Mouse (Mus musculus) liver, embryonic 15.5 days (tissue): ENCODE measurements around the gene Sumf1. TPM values are rescaled to one million over a fixed set of nuclear protein-coding genes. Genes with fewer than 3 reads are reported as not detected.
A peak's percentile ranks its signal among the peaks of the same experiment; 100 is the strongest.

ENCODE experiments used
- ATAC-seq: fragments of 200-750 bp; cut with Nextera tagmentation; 2 replicates; pipeline ENCODE4 v1.8.0; 2017; ENCODE audit warnings: moderate number of reproducible peaks, mild to moderate bottlenecking, moderate library complexity; ENCODE audit not compliant: insufficient read depth
- H3K27ac ChIP-seq: fragments of 300-500 bp; sonication (generic); replicated peaks from 2 replicates; pipeline ENCODE4 v1.5.1; 2015; ENCODE audit warnings: mild to moderate bottlenecking, inconsistent platforms
- H3K27me3 ChIP-seq: fragments of 300-500 bp; sonication (generic); 2 replicates; pipeline ENCODE4 v1.6.1; 2015; ENCODE audit warnings: mild to moderate bottlenecking, inconsistent platforms
- H3K36me3 ChIP-seq: fragments of 300-500 bp; sonication (generic); replicated peaks from 2 replicates; pipeline ENCODE4 v1.6.1; 2015; ENCODE audit warnings: moderate library complexity, mild to moderate bottlenecking, inconsistent platforms
- H3K4me1 ChIP-seq: fragments of 300-500 bp; sonication (generic); replicated peaks from 2 replicates; pipeline ENCODE4 v1.6.1; 2015; ENCODE audit warnings: inconsistent platforms
- H3K4me2 ChIP-seq: fragments of 300-500 bp; sonication (generic); 2 replicates; pipeline ENCODE4 v1.6.1; 2015; ENCODE audit warnings: moderate library complexity, mild to moderate bottlenecking, inconsistent platforms
- H3K4me3 ChIP-seq: fragments of 300-500 bp; sonication (generic); replicated peaks from 2 replicates; pipeline ENCODE4 v1.5.1; 2015; ENCODE audit warnings: mild to moderate bottlenecking, inconsistent platforms
- H3K9ac ChIP-seq: fragments of 300-500 bp; sonication (generic); 2 replicates; pipeline ENCODE4 v1.6.1; 2015; ENCODE audit warnings: moderate library complexity, mild to moderate bottlenecking, inconsistent platforms
- H3K9me3 ChIP-seq: fragments of 300-500 bp; sonication (generic); replicated peaks from 2 replicates; pipeline ENCODE4 v1.6.1; 2016; ENCODE audit warnings: inconsistent platforms
- WGBS: fragments of 180-500 bp; shearing (Covaris S2); methylation state at CpG from one replicate; pipeline ENCODE4 v1.1.7; 2015; ENCODE audit warnings: mixed read lengths; ENCODE audit not compliant: insufficient replicate concordance; 5-methylcytosine and 5-hydroxymethylcytosine counted together
- polyA plus RNA-seq: library from polyadenylated mRNA; unstranded; fragments of >200 nt; fragmentation: Nextera tagmentation; extraction: Ambion mirVana; gene quantifications from 2 replicates; pipeline ENCODE4 v1.2.1, GENCODE M21; 2015

Sumf1 gene
- polyA plus RNA-seq, 1 experiment from 2014 or later, result 8.7 TPM

- no peak overlapping the region for H3K9ac ChIP-seq
- no peak overlapping the region for H3K27ac ChIP-seq
- no peaks in the 10 kb centered on the region for H3K36me3 ChIP-seq
- H3K4me3 ChIP-seq, result no peak overlapping the region
- H3K4me1 ChIP-seq, result peaks cover 11% of the 10 kb centered on the region
- WGBS, result 70% methylated on average over 4 of the region's 4 CpGs
- no peaks in the 10 kb centered on the region for H3K9me3 ChIP-seq
- H3K4me2 ChIP-seq, result no peak overlapping the region
- ATAC-seq, result no peak
- H3K27me3 ChIP-seq, result no peaks in the 10 kb centered on the region
Measured at GRCm38 (mm10) chr6:108206145-108206544, 20.8 kb upstream of the Sumf1 start.

GRCm38 (mm10) chr6:108204322-108204721 lies 18.9 kb upstream of the Sumf1 start:
- Histone ChIP-seq H3K4me2 (no peak overlapping the region), H3K27me3 (no peaks in the 10 kb centered on the region), H3K9ac (no peak overlapping the region), H3K36me3 (no peaks in the 10 kb centered on the region), H3K9me3 (no peaks in the 10 kb centered on the region), H3K4me3 (no peak overlapping the region), H3K27ac (no peak overlapping the region), H3K4me1 (peaks cover 9% of the 10 kb centered on the region)
- ATAC-seq, result no peak
- WGBS, result 62% methylated on average over 2 of the region's 2 CpGs

DNA sequence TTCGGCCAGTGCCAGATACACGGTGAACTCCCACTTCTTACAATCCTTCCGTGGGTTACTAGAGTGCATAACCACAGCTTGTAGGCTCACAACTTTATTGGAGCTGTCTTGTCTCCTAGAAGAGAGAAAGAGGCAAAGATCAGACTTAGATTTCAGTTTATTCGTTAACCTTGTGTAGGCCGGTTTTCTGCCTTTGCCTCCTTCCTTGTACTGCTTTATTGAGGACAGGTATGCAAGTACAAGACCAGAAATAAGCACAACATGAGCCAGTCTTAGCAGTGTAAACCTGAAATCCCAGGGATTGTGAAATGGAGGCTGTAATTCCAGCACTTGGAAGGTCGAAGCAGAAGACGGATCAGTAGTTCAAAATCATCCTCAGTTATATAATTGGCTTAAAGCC lies 12.9 kb upstream of the Sumf1 start:
- H3K4me1 ChIP-seq, result no peaks in the 10 kb centered on the region
- no peak for ATAC-seq
- H3K9ac ChIP-seq, result no peak overlapping the region
- no peaks in the 10 kb centered on the region for H3K9me3 ChIP-seq
- no peak overlapping the region for H3K4me2 ChIP-seq
- no peaks in the 10 kb centered on the region for H3K27me3 ChIP-seq
- no peak overlapping the region for H3K4me3 ChIP-seq
- no peak overlapping the region for H3K27ac ChIP-seq
- 78% methylated on average over 7 of the region's 7 CpGs for WGBS
- no peaks in the 10 kb centered on the region for H3K36me3 ChIP-seq

DNA sequence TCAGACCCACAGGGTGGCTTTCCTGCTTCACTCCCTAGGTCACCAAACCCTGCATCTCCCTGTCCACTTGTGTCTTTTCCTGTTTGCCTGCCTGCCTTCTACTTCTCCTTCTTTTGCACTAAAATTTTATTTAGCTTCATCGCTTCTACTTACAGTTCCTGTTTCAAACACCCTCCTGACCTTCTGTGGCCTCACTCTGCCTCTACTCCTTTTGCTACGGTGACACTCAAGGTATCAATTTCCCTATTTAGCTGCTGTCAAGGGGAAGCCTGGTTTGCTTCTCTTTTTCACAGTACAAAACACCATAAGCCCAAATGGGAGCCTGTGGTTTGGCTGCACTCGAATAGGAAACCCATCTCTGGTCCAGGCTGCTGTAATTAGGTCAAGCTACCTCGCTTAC lies 11.7 kb upstream of the Sumf1 start:
- Histone ChIP-seq H3K9ac (no peak overlapping the region), H3K9me3 (no peaks in the 10 kb centered on the region), H3K27ac (no peak overlapping the region), H3K4me2 (no peak overlapping the region), H3K27me3 (no peaks in the 10 kb centered on the region), H3K4me3 (no peak overlapping the region), H3K36me3 (no peaks in the 10 kb centered on the region), H3K4me1 (no peaks in the 10 kb centered on the region)
- ATAC-seq, result no peak
- 16% methylated on average over 4 of the region's 4 CpGs for WGBS

DNA sequence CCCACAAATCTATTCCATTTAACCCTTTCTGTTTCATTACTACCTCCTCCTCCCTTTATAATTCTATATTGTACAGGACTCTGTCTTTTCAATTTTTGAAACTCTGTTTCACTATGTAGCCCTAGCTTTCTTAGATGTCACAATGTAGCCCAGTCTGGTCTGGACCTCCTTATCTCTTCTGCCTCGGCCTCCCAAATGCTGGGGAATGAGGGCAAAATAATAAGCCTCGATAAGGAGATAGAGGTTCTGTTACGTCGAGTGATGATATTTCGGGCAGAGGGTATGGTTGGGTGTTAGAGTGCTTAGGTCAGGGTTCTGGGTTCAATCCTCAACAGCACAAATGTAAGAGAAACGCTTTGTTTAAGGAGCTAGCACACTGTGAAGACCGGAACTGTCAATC lies 11.3 kb upstream of the Sumf1 start:
- H3K4me3 ChIP-seq, result no peak overlapping the region
- H3K9me3 ChIP-seq, result no peaks in the 10 kb centered on the region
- H3K9ac ChIP-seq, result no peak overlapping the region
- H3K27me3 ChIP-seq, result no peaks in the 10 kb centered on the region
- H3K27ac ChIP-seq, result no peak overlapping the region
- no peaks in the 10 kb centered on the region for H3K4me1 ChIP-seq
- 37% methylated on average over 7 of the region's 7 CpGs for WGBS
- no peaks in the 10 kb centered on the region for H3K36me3 ChIP-seq
- no peak overlapping the region for H3K4me2 ChIP-seq
- ATAC-seq, result no peak

DNA sequence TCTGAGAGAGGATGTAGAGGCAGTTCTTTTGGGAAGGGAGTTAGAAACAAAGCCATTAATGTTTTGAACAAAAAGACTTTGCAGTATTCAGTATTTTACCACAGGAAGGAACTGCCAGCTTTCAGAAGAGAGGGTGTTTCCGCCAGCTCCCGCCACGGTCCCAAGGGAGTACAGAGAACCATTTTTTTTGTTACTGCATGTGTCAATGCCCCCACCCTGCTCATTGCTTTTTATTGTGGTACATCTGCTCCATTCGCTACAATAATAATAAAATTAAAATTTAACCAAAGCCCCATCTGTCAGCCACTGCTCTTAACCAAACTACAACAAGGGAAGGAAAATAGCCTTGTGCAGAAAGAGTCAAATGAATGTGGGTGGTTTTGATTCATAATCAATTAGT lies 7.2 kb upstream of the Sumf1 start:
- Histone ChIP-seq H3K36me3 (no peaks in the 10 kb centered on the region), H3K27ac (no peak overlapping the region), H3K4me3 (no peak overlapping the region), H3K4me2 (no peak overlapping the region), H3K4me1 (no peaks in the 10 kb centered on the region), H3K9ac (no peak overlapping the region), H3K9me3 (no peaks in the 10 kb centered on the region), H3K27me3 (no peaks in the 10 kb centered on the region; the same call in 1 of the 2 replicates)
- ATAC-seq, result no peak
- WGBS, result 32% methylated on average over 4 of the region's 4 CpGs

- ATAC-seq, result no peak
- H3K4me3 ChIP-seq, result no peak overlapping the region
- H3K9me3 ChIP-seq, result no peaks in the 10 kb centered on the region
- H3K27ac ChIP-seq, result no peak overlapping the region
- no peaks in the 10 kb centered on the region; the same call in 1 of the 2 replicates for H3K27me3 ChIP-seq
- H3K9ac ChIP-seq, result no peak overlapping the region
- no peaks in the 10 kb centered on the region for H3K36me3 ChIP-seq
- no peak overlapping the region for H3K4me2 ChIP-seq
- WGBS, result 81% methylated on average over 1 of the region's 1 CpGs
- H3K4me1 ChIP-seq, result peaks cover under 1% of the 10 kb centered on the region; the same call in 1 of the 2 replicates
Measured at GRCm38 (mm10) chr6:108190690-108191089, 5.3 kb upstream of the Sumf1 start.

DNA sequence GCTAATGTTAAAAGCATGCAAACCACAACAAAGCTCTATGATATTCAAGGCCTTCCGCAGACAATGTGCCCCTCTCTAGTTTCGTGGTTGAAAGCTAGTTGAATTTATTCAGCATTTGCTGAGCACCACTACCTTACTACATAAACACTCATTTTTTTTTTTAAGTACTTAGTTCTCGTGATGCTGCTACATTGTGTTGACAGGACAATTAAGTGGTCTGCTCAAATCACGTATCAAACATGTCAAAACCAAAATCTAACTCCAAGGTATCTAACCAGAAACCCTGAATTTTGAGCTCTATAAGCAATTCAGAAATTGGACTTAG lies 265 bp upstream of the Sumf1 start:
- Histone ChIP-seq H3K27ac (no peak overlapping the region), H3K27me3 (no peaks in the 10 kb centered on the region; the same call in 1 of the 2 replicates), H3K9me3 (no peaks in the 10 kb centered on the region), H3K36me3 (no peaks in the 10 kb centered on the region), H3K4me3 (peak overlapping the region; percentile 81), H3K4me2 (peak overlapping the region; percentile 87), H3K9ac (peak overlapping the region; percentile 64), H3K4me1 (peaks cover 13% of the 10 kb centered on the region)
- ATAC-seq, result no peak
- 11% methylated on average over 4 of the region's 4 CpGs for WGBS

DNA sequence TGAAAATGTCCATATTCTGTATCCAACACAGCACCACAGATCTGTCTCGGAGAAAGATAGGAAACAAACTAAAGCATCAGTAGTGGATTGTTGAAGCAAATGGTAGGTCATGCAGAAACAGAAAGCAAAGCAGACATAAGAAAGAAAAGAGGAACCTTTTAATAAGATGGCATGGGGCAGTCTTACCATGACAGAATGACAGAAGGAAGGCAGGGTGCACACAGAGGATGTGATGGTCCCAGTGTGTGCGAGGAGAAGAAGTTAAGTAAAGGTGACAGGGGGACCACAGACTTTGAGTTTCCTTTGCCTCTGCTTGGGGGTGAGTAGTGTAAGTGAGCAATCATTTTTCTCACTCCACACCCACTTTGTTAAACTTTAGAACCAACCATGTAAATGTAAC lies 6.3 kb downstream of the Sumf1 start:
- Histone ChIP-seq H3K4me1 (no peaks in the 10 kb centered on the region), H3K36me3 (no peaks in the 10 kb centered on the region), H3K27ac (no peak overlapping the region), H3K9me3 (no peaks in the 10 kb centered on the region), H3K9ac (no peak overlapping the region), H3K4me3 (no peak overlapping the region), H3K4me2 (no peak overlapping the region), H3K27me3 (no peaks in the 10 kb centered on the region)
- WGBS, result 55% methylated on average over 2 of the region's 2 CpGs
- no peak for ATAC-seq

DNA sequence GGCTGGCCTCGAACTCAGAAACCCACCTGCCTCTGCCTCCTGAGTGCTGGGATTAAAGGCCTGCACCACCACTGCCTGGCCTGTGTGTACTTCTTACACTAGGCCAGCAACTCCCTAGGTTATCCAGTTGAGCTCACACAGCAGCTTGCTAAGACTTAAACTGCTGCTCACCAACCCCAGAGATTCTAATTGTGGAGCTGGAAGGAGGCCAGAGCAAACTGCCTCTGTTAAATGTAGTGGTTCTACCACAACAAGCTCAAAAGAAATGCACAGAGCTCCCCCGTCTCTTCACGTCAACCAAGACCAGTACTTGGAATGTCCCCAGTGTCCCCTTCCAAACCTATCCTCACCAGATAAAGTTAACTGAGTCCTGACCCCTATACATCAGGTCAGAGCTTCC lies 11.2 kb downstream of the Sumf1 start:
- H3K4me1 ChIP-seq, result no peaks in the 10 kb centered on the region
- peaks cover 13% of the 10 kb centered on the region; the same call in 1 of the 2 replicates for H3K36me3 ChIP-seq
- no peaks in the 10 kb centered on the region for H3K9me3 ChIP-seq
- H3K27ac ChIP-seq, result no peak overlapping the region
- H3K9ac ChIP-seq, result no peak overlapping the region
- ATAC-seq, result no peak
- no peak overlapping the region for H3K4me3 ChIP-seq
- WGBS, result 63% methylated on average over 3 of the region's 3 CpGs
- H3K27me3 ChIP-seq, result no peaks in the 10 kb centered on the region
- H3K4me2 ChIP-seq, result no peak overlapping the region

DNA sequence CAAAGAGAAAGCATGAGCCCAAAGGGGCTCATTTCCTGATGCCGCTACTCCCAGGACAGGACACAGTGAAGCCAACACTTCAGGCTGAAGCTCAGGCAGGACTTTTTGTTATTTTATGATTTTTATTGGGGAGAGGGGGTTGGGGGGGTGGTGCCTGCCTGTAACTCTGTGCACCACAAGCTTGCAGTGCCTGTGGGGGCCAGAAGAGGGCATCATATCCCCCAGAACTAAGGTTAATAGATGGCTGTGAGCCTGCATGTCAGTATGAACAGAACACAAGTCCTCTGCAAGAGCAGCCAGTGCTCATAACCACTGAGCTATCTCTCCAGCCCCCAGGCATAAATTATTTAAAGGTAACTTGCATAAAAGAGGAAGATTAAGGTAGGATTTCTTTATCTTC lies 13.2 kb downstream of the Sumf1 start:
- Histone ChIP-seq H3K4me1 (no peaks in the 10 kb centered on the region), H3K36me3 (peaks cover 13% of the 10 kb centered on the region; the same call in 1 of the 2 replicates), H3K4me2 (no peak overlapping the region), H3K27ac (no peak overlapping the region), H3K4me3 (no peak overlapping the region), H3K27me3 (no peaks in the 10 kb centered on the region), H3K9me3 (no peaks in the 10 kb centered on the region), H3K9ac (no peak overlapping the region)
- ATAC-seq, result no peak
- WGBS, result 88% methylated on average over 1 of the region's 1 CpGs

DNA sequence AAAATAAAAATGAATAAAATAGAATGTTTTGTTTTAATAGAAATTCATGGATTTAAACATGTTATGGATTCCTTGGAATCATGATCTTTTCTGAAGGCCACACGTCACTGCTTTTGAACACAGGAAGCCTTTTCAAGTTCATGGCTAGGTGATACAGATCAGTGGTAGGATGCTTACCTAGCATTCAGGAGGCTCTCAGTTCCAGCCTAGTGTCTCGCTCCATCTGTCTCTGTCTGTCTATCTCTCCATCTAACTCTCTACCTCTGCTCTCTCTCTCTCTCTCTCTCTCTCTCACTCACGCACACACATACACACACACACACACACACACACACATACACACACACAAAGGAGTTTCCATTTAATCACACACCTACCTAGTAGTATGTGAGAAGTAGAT lies 15.9 kb downstream of the Sumf1 start:
- no peak overlapping the region for H3K9ac ChIP-seq
- no peaks in the 10 kb centered on the region for H3K4me1 ChIP-seq
- H3K27ac ChIP-seq, result no peak overlapping the region
- H3K36me3 ChIP-seq, result peaks cover 13% of the 10 kb centered on the region; the same call in 1 of the 2 replicates
- H3K9me3 ChIP-seq, result no peaks in the 10 kb centered on the region
- H3K4me2 ChIP-seq, result no peak overlapping the region
- no peak for ATAC-seq
- no peaks in the 10 kb centered on the region for H3K27me3 ChIP-seq
- no peak overlapping the region for H3K4me3 ChIP-seq
- 62% methylated on average over 3 of the region's 3 CpGs for WGBS
